Mouse (Mus musculus) midbrain, postnatal 0 days (tissue): ENCODE data around the gene Furin. TPM values are rescaled to one million over a fixed set of nuclear protein-coding genes. Genes with fewer than 3 reads are reported as not detected.

Source experiments
- ATAC-seq: fragments of 200-750 bp; cut with Nextera tagmentation; 2 replicates; pipeline ENCODE4 v1.8.0; 2017; ENCODE audit warnings: moderate number of reproducible peaks, mild to moderate bottlenecking, moderate TSS enrichment, moderate library complexity; ENCODE audit not compliant: low FRiP score
- DNase-seq: peaks from one replicate; pipeline ENCODE4 v3.0.0-alpha.2; 2015; ENCODE audit warnings: low spot score
- H3K27ac ChIP-seq: fragments of 300-500 bp; sonication (generic); 2 replicates; pipeline ENCODE4 v1.5.1; 2014; ENCODE audit warnings: low read depth, mild to moderate bottlenecking, low read length, mixed read lengths
- H3K27me3 ChIP-seq: fragments of 300-500 bp; sonication (generic); 2 replicates; pipeline ENCODE4 v1.6.1; 2014; ENCODE audit warnings: low read length, control low read depth, mixed read lengths; ENCODE audit not compliant: insufficient read depth
- H3K36me3 ChIP-seq: fragments of 300-500 bp; sonication (generic); 2 replicates; pipeline ENCODE4 v1.6.1; 2014; ENCODE audit warnings: low read length, control low read depth, mixed read lengths; ENCODE audit not compliant: insufficient read depth
- H3K4me1 ChIP-seq: fragments of 300-500 bp; sonication (generic); 2 replicates; pipeline ENCODE4 v1.6.1; 2014; ENCODE audit warnings: mild to moderate bottlenecking, control low read depth, antibody characterized with exemption, low read length, mixed read lengths; ENCODE audit not compliant: insufficient read depth
- H3K4me2 ChIP-seq: fragments of 300-500 bp; sonication (generic); 2 replicates; pipeline ENCODE4 v1.6.1; 2014; ENCODE audit warnings: low read depth, mild to moderate bottlenecking, low read length, mixed read lengths; ENCODE audit not compliant: poor library complexity, severe bottlenecking
- H3K4me3 ChIP-seq: fragments of 300-500 bp; sonication (generic); 2 replicates; pipeline ENCODE4 v1.5.1; 2014; ENCODE audit warnings: low read depth, mild to moderate bottlenecking, low read length, moderate library complexity
- H3K9ac ChIP-seq: fragments of 300-500 bp; sonication (generic); replicated peaks from 2 replicates; pipeline ENCODE4 v1.6.1; 2014; ENCODE audit warnings: mild to moderate bottlenecking, low read length, moderate library complexity, mixed read lengths; ENCODE audit not compliant: poor library complexity, severe bottlenecking
- H3K9me3 ChIP-seq: fragments of 300-500 bp; sonication (generic); 2 replicates; pipeline ENCODE4 v1.6.1; 2016; ENCODE audit warnings: low read length, control low read depth
- CTCF ChIP-seq: IDR thresholded peaks from 2 replicates; pipeline ENCODE4 v1.5.1; 2016; ENCODE audit warnings: antibody characterized with exemption, mild to moderate bottlenecking
- WGBS: fragments of 180-500 bp; shearing (Covaris S2); extraction: QIAGEN DNeasy Blood & Tissue Kit; methylation state at CpG from one replicate; pipeline ENCODE4 v1.1.7; 2014; 5-methylcytosine and 5-hydroxymethylcytosine counted together
- polyA plus RNA-seq: library from polyadenylated mRNA; unstranded; fragments of >200 nt; fragmentation: Nextera tagmentation; extraction: Ambion mirVana; gene quantifications from 2 replicates; pipeline ENCODE4 v1.2.1, GENCODE M21; 2015
- total RNA-seq: library from RNA; depleted of rRNA; stranded (reverse); fragments of >200 nt; gene quantifications from 2 replicates; pipeline ENCODE4 v1.2.3, GENCODE M21; 2014

Gene Furin
- total and polyA plus RNA-seq, 2 experiments from 2014 or later: 6.0 to 16.6 TPM

DNA sequence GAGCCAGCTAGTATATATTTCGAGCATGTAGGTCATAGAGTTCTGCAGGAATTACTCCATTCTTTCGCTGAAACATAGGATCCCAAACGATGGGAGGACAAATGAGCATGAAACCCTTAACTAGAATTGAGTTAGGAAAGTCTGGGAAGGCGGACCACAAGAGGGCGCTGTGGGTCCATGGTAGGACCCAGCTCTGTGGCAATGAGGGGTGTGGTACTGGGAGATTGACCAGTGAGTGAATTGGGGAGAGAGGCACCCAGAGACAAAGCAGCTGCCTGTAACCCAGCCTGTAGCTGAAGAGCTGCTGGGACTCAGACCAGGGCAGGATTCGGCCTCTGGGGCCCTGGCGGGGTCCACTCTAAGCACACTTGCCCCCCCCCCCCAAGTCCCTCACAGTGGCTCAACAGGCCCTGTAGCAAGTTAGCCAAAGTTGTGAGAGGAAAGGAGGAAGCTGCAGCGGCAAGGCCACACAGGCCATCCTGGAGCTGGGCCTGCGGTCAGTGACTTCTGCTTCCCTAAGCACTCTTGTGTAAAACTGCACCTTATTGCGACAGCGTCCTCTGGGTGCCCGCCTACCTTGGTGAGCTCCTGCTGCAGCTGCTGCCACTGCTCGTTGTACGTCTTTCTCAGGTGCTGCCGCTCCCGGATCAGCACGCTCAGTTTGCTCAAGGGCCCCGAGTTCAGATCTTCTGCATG is 18.9 kb downstream of the Furin start:
- H3K27me3 ChIP-seq: no peaks in the 10 kb centered on the region; the same call in 1 of the 2 replicates
- H3K9ac ChIP-seq: no peak overlapping the region
- H3K4me3 ChIP-seq: no peak overlapping the region
- 33% methylated on average over 18 of the region's 18 CpGs for WGBS
- H3K9me3 ChIP-seq: no peaks in the 10 kb centered on the region
- TF ChIP-seq CTCF: peak; percentile 96
- H3K4me2 ChIP-seq: no peak overlapping the region
- H3K36me3 ChIP-seq: peaks cover 19% of the 10 kb centered on the region
- ATAC-seq: peak; percentile 51; the same call in 1 of the 2 replicates
- peak; percentile 94 for DNase-seq
- no peak overlapping the region for H3K27ac ChIP-seq
- no peaks in the 10 kb centered on the region for H3K4me1 ChIP-seq

DNA sequence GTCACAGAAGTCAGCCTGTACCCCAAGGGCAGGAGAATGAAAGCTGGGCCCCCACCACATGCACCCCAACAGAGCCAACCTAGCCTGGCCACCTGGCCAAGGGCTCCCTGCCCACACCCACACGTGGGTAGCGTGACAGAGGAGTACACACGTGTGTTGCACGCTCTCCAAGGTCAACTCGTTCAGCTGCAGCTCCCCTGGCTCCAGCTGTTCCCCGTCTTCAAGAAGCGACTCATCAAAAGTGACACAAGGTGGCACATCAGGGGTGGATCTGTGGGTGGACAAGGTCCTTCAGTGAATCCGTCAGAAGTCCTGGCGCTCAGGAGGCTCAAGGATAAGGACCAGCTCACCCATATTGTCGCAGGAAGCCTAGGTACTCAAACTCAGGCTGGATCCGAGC is 22.3 kb downstream of the Furin start:
- H3K9ac ChIP-seq: no peak overlapping the region
- no peaks in the 10 kb centered on the region; the same call in 1 of the 2 replicates for H3K27me3 ChIP-seq
- H3K36me3 ChIP-seq: peaks cover 3% of the 10 kb centered on the region; the same call in 1 of the 2 replicates
- H3K4me1 ChIP-seq: no peaks in the 10 kb centered on the region
- DNase-seq (no peak), ATAC-seq (no peak)
- no peak overlapping the region for H3K4me2 ChIP-seq
- H3K4me3 ChIP-seq: no peak overlapping the region
- H3K27ac ChIP-seq: no peak overlapping the region
- no peaks in the 10 kb centered on the region for H3K9me3 ChIP-seq
- TF ChIP-seq CTCF: no peak
- WGBS: 68% methylated on average over 11 of the region's 11 CpGs

GRCm38 (mm10) chr7:80379531-80379930 is 25.7 kb downstream of the Furin start:
- TF ChIP-seq CTCF: peak; percentile 48
- ATAC-seq (no peak), DNase-seq (no peak)
- no peak overlapping the region for H3K4me2 ChIP-seq
- H3K27ac ChIP-seq: no peak overlapping the region
- no peak overlapping the region for H3K9ac ChIP-seq
- no peaks in the 10 kb centered on the region for H3K27me3 ChIP-seq
- WGBS: 65% methylated on average over 13 of the region's 13 CpGs
- 0 out of 2 replicates have a peak, but pooled peaks cover 5% of the 10 kb centered on the region for H3K4me1 ChIP-seq
- no peak overlapping the region for H3K4me3 ChIP-seq
- H3K9me3 ChIP-seq: no peaks in the 10 kb centered on the region
- H3K36me3 ChIP-seq: peaks cover 3% of the 10 kb centered on the region; the same call in 1 of the 2 replicates

- DNase-seq: peak; percentile 57
- ATAC-seq: no peak
- WGBS: 35% methylated on average over 6 of the region's 6 CpGs
- 0 out of 2 replicates have a peak, but pooled peaks cover 5% of the 10 kb centered on the region for H3K4me1 ChIP-seq
- H3K4me3 ChIP-seq: no peak overlapping the region
- no peak overlapping the region for H3K27ac ChIP-seq
- no peaks in the 10 kb centered on the region for H3K9me3 ChIP-seq
- TF ChIP-seq CTCF: peak; percentile 90
- no peak overlapping the region for H3K4me2 ChIP-seq
- peaks cover under 1% of the 10 kb centered on the region; the same call in 1 of the 2 replicates for H3K36me3 ChIP-seq
- no peaks in the 10 kb centered on the region for H3K27me3 ChIP-seq
- no peak overlapping the region for H3K9ac ChIP-seq
These were observed 27.8 kb downstream of the Furin start for GRCm38 (mm10) chr7:80377471-80377870.

- 23% methylated on average over 10 of the region's 10 CpGs for WGBS
- 0 out of 2 replicates have a peak overlapping the region, but pooled peaks have one; percentile 36 for H3K9ac ChIP-seq
- no peak overlapping the region for H3K4me2 ChIP-seq
- no peaks in the 10 kb centered on the region for H3K9me3 ChIP-seq
- no peaks in the 10 kb centered on the region for H3K36me3 ChIP-seq
- no peak overlapping the region; the same call in 1 of the 2 replicates for H3K27ac ChIP-seq
- peak; percentile 51 for ATAC-seq
- 0 out of 2 replicates have a peak, but pooled peaks cover 5% of the 10 kb centered on the region for H3K4me1 ChIP-seq
- H3K27me3 ChIP-seq: no peaks in the 10 kb centered on the region
- peak; percentile 42 for DNase-seq
- TF ChIP-seq CTCF: no peak
- H3K4me3 ChIP-seq: no peak overlapping the region
These were observed 29.0 kb downstream of the Furin start for GRCm38 (mm10) chr7:80376192-80376591.

GRCm38 (mm10) chr7:80375376-80376039 is 29.7 kb downstream of the Furin start:
- TF ChIP-seq CTCF: no peak
- Histone ChIP-seq H3K27ac (no peak overlapping the region), H3K36me3 (no peaks in the 10 kb centered on the region), H3K27me3 (no peaks in the 10 kb centered on the region), H3K4me3 (no peak overlapping the region), H3K4me2 (no peak overlapping the region), H3K9me3 (no peaks in the 10 kb centered on the region), H3K9ac (peak overlapping the region; percentile 36; the same call in 1 of the 2 replicates), H3K4me1 (0 out of 2 replicates have a peak, but pooled peaks cover 5% of the 10 kb centered on the region)
- ATAC-seq (no peak), DNase-seq (no peak)
- 91% methylated on average over 9 of the region's 9 CpGs for WGBS
